Mouse (Mus musculus): ENCODE data around the gene Gpatch1.

GRCm38 (mm10) chr7:35314156-35314555, 4.1 kb downstream of the Gpatch1 start:
- TF ChIP-seq GATA1 (IDR thresholded peaks at IDR 0.05; ENCODE audit: borderline replicate concordance, low read length) (no peak), CTCF (IDR thresholded peaks at IDR 0.05; ENCODE audit: low read depth, low read length) (no peak), POLR2AphosphoS5 (IDR thresholded peaks at IDR 0.05; ENCODE audit: insufficient replicate concordance, low read depth, low read length) (no peak), TAL1 (conservative IDR thresholded peaks at IDR 0.05; ENCODE audit: low read depth, low read length) (no peak), GATA2 (IDR thresholded peaks at IDR 0.05; ENCODE audit: borderline replicate concordance, low read depth, low read length) (no peak)
